Mouse (Mus musculus) lung, postnatal 0 days (tissue): ENCODE measurements around the gene Iapp.

Experiments used
- CTCF ChIP-seq: IDR thresholded peaks from 2 replicates; pipeline ENCODE4 v1.5.1; 2016; ENCODE audit warnings: antibody characterized with exemption, mild to moderate bottlenecking
- EP300 ChIP-seq: IDR thresholded peaks from 2 replicates; pipeline ENCODE4 v1.6.1; 2016; ENCODE audit warnings: antibody characterized with exemption, mild to moderate bottlenecking, control low read depth

GRCm38 (mm10) chr6:142347431-142348385, 49.5 kb downstream of the Iapp start:
- TF ChIP-seq CTCF (no peak), EP300 (no peak)
